Mouse (Mus musculus) layer of hippocampus, adult 11-12 months (tissue): ENCODE results near the gene Gm11549.

Experiments used
- DNase-seq: peaks from one replicate; pipeline ENCODE4 v3.0.0; 2022; ENCODE audit warnings: low spot score

The Gm11549 gene

DNA sequence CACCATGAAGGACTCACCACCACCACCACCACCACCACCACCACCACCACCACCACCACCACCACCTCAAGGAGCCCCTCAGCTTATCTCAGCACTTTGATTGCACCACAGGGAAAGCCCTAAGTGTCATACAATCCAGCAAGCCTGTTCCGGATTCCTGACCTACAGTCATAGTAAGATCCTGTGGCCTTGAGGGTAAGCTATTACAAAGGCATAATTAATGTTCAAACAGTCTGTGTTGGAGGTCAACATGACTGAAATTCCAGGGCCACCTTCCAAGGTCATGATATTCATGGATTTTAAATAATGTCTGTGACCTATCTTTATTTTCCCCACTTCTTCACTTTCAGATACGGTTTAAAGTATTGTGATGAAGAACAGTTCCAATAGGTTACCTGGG lies 41.1 kb downstream of the Gm11549 start:
- DNase-seq = no peak

DNA sequence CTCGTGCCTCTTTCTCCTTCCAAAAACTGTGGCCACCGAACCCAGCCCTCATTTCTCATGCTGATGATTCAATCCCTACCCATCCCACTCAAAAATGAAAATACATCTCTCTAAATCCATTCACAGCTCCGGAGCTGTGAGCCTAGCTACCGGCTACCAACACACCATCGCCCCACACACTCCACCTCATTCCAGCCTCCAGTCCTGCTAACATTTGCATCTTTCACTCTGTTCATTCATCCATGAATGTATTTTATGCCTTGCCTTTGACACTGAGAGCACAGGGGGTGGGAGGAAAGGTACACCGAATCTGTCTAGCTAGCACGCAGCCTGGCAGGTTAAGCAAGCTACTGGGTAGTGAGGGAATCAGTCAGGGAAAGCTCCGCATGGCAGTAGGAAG lies 42.8 kb downstream of the Gm11549 start:
- DNase-seq = no peak

DNA sequence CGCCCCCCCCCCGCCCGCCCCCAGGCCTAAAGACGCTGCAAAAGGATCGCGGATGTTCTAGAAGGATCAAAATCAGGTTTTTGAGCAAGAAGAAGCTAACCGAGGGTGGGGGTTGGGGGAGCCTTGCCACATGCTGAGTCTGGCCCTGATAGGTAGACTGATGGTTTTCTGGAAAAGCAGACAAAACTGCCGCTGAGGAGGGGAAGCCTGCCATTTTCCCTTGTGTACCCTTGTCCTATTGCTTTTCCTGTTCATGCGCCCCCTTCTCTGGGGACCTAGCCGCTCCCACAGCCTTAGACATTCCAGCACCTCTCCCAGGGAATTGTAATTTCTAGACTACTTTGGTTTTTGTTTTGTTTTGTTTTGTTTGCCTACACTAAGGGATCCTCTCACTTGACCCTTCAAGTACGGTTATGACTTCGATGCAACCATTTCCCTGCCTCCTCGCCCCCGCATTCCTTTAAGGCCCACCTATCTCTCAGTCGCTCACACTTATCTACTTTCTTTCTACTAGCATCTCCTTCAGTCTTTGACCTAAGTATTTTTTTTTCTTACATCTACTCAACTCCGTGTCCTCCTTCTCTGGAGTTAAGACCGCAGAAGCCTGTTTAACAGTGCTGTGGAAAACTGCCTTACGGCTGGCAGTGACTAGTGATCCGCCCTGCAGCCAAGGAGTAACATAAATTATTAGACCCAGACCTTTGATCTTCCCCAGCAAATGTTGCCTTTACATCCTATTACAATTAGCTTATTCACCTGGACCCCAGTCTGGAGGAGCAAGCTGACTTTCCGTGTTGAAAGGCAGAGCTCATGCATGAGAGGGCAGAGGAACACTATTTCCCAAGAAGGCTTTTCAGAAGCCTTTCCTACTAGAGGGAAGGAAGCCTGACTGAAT lies 45.1 kb downstream of the Gm11549 start:
- peak; percentile 31 for DNase-seq

DNA sequence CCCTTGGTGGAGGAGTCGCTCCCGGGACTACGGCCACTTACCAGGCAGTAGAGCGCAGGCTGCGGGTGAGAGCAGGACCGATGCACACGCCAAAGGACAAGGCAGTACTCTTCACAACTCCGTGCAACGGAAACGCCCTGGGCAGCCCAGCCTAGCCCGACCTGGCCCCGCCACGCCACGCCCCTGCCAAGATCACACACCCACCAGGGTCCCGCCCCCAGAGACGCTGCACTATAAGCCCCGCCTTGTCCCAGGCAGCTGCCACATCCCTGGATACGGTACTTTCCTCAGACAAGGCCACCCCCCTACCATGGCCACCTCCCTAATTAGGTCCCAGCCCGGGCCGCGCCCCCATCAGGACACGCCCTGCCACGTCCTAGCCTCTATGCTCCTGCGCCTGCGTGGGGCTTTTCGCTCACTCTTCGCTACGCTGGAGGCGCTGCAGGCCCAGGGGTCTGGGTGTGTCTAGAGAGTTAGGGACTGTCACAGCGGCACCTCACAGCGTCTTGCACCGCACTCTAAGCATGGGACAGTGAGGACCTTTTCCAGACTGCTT lies 46.0 kb downstream of the Gm11549 start, which contains the start of the genes Anxa5 and 1810062G17Rik:
Gene Anxa5, minus strand, starts transcription at position 363 of the 556 bp plus-strand sequence.
Gene 1810062G17Rik, plus strand, starts transcription at position 406 of the 556 bp plus-strand sequence.
- DNase-seq = peak; percentile 94

DNA sequence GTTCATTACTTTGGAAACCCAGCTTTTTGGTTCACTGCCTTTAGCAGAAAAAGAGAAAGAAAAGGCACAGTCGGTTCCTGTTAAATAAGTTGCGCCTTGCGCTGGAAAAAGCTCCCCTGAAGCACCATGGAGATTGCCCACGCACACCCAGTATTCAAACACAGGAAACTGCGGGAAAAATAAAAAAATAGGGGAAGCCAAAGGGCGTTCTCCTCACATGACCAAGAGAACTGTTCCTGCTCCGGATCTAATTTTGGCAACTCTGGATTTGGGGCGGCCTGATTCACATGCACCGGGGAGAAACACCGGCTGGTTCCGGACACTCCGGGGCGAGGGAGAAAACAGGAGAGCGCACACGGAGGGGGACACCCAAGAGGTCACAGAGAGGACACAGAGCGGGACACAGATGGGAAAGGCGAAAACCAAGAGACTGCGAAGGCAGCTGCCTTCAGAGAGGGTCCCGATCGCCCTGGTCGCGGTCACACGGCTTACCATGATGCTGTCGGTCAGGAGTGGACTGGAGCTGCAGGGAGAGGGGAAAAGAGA lies 46.6 kb downstream of the Gm11549 start:
- DNase-seq = peak; percentile 36

DNA sequence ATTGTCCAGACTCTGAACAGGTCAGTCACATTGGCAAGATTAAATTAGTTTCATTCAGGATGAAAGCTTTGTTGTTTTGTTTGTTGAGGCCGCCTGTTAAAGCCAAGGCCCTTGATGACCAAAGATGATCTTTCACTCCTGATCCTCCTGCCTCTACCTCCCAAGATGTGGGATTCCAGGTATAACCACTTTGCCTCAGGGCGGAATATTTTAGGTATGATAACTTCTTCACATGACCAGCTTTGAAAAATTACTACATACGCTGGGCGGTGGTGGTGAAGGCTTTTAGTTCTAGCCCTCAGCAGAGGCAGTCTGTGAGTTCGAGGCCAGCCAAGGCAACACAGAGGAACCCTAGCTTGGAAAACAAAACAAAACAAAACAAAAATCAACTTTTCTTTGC lies 47.2 kb downstream of the Gm11549 start:
- DNase-seq = no peak

DNA sequence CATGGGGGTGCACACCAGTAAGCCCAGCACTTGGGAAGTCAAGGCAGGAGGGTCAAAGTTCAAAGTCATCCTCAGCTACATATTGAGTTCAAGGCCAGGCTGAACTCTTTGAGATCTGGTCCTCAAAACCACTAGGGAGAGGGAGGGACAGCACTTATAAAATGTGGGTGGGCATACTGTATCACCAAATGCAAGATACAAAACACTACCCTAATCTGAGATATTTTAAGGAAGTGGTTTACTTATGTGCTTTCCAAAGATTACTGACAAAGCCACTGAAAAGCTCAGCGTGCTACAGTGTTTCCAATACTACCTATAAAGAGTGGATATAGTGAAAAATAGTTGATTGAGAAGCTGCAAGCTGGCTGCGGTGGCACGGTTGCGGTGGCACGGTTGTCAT lies 48.4 kb downstream of the Gm11549 start:
- DNase-seq = no peak

DNA sequence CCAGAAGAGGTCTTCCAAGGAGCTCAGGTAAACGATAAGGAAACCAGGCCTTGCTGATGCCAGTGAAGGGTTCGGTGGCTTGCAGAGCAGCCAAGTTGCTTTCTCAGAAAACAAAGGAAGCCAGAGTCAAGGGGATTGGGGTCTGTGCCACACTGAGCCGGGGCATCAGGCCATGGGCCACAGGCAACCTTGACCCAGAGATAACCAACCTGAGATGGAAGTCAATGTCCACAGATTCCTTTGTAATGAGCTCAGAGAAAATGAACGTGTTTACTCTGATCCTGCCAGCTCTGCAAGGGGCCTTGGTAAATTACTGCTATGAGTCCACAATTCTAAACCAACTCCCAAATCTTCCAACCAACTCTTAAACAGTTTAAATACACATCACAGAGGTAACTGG lies 49.8 kb downstream of the Gm11549 start:
- DNase-seq = no peak

DNA sequence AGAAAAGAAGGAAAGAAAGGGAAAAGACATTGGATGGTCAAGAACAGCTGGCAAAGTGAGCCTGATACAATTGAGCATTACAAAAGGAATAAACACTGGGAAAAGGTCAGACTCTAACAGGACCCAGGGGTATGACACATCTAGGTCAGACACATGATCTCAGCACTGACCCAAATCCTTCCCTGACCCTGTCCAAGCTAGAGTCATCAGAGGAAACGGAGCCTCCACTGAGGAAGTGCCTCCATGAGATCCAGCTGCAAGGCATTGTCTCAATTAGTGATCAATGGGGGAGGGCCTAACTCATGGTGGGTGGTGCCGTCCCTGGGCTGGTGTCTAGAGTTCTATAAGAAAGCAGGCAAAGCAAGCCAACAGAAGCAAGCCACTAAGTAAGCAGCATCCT lies 52.7 kb downstream of the Gm11549 start:
- DNase-seq = no peak

DNA sequence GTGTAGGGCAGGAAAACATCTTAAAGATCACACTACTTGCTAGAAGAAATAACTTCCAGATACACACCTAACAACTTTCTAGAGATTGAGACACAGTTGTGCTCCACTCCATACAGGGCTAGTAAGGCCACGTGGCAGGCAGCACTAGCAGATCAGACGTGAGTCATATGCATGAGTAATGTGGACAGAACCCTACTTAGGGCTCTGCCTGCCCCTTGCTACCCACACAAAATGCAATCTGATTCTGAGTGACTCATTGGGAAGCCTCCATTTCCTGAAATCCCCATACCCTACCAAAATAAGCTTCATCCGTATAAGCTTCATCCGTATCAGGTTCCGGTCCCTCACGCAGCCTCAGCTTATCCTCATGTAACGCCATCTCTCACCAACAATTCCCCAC lies 54.0 kb downstream of the Gm11549 start:
- DNase-seq = no peak

DNA sequence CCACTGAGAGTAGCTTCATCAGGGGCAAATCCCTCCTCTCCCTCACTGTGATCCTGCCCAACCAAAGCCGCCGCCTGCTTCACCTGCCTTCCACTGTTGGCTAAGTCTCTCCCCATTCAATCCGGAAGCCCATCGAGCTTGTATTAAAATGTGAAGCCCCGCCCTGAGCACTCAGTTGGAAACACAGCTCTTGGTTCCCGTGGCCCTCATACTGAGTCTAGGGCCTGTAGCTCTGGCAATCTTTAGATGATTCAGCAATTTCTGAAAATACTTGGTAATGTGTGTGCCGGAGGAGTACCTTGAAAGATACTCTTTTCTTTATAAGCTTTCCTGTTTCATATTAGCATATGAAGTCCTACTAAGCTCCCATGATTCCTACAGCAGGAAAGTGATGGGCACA lies 56.1 kb downstream of the Gm11549 start:
- no peak for DNase-seq
